Mouse (Mus musculus): ENCODE data around the gene Adat3.
A peak's percentile ranks its signal among the peaks of the same experiment; 100 is the strongest.
"Not testable (repeated sequence)": the region's sequence is repeated elsewhere in the genome, so short reads cannot be mapped to it uniquely, and the experiment has no call there.

Adat3 gene

DNA sequence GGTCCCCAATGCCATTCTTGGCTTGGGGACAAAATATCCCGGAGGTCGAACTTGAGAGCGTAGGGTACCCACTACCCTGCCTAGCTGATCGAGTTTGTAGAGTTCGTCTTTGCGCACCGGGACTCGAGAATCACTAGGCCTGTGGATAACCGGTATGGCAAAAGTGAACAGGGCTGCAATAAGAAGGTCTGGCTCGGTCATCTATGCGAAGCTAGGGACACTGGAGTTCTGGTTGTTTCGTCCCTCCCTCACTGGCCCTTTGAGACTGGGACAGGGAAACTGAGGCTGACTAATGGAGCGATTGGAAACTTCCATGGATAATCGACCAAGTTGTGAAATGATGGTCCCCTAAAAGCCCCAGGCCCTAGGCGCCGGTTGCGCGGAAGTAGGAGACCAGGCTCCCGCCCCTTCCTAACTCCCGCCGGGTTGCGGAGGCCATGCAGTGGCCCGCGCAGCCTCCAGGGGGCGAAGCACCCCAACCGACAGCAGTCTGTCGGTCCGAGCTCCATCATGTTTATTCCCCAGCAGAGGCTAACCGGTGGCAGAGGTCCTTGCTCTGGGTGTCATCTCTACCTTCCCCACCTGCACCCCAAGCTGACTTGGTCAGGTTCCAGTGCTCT, 24.4 kb upstream of the Adat3 start:
- DNase-seq (ENCODE audit: low spot score), result peak; percentile 79

DNA sequence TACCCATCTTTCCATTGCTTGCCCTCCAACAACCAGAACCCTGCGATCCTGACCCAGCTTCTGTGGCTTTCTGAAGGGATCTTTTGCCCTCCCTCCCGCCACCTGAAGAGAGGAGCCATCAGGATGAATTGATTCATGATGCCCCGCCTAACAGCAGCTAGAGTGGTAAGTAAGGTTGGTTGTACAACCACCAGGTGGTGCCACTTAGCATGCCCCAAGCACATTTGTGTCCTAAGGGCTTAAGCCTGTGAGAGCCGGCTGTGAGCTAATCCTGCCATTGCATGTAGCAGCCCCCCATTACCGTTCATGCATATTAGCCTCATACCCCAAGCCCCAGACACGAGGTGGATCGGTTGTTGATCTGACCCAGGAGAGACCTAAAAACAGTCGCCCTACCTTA, 23.8 kb upstream of the Adat3 start:
- DNase-seq (ENCODE audit: low spot score), result peak; percentile 51

DNA sequence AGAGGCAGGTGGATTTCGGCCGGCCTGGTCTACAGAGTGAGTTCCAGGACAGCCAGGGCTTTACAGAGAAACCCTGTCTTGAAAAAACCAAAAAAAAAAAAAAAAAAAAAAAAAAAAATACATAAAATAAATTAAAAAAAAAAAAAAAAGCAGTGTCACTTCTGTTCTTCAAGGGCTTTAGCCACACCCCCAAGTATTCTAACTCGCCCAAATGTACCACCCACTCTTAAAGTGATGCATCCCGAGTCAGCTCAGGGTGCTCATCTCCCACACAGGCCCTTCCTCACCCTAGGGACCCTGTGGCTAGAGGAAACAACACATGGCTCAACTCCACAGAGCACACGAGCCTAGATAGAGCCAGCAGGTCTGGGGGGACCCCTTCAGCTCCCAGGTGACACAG, 19.6 kb upstream of the Adat3 start:
- DNase-seq (ENCODE audit: low spot score), result no peak

DNA sequence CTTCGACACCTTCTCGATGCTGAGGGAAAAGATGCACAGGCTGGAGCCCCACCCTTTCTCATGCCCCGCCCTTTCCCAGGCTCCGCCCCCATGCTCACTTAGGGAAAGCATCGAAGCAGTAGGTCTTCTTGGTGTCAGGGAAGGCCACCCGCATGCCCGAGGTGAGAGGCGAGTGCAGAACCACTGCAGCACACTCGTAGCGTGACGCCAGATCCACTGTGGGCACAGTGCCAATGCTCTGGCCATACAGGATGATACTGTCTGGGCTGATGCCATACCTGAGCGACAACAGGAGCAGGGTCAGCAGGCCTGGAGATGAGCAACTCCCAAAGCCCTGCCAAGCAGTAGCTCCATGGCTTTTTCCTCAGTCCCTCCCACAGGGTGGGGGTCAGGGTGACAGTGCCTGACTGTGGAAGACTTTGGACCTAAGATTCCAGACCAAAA, 18.6 kb upstream of the Adat3 start:
- no peak for DNase-seq (ENCODE audit: low spot score)

DNA sequence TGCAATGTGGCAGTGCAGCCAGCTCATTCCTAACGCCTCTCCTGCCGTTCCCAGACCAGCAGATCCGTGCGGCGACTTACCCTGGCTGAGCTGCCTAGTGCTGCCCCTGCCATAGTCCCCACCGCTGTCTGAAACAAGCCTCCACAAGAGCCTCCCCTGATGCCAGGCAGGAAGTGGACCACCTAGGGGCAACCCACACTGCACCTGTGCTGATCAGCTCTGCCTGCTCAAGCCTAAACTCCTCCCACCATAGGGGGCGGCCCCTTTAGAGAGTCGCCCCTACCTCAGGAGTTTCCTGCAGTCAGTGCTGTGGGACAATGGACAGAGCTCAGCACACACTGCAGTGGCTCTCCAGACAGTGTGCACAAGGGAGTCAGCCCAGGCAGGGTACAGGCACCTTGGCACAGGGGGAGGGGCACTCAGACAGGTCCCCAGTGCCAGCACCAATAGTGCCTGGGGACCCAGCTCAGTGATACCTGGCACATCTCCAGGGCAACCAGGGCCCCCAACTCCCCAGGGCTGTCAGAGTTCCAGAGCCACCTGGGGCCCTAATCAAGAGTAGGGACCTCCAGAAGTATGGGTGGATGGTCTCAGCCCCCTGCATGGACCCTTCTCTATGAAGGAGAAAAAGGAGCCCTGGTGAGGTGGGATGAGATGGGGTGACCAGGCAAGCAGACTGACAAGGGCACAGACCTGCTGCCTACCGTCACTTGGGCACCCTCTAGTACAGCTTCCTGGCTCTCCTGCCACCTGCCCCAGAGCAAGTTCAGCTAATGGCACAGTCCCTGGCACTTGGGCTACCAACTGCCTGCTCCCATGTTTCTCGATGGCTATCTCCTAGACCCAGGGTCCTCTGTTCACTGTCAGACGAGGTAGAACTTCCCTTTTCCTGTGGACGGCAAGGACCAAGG, 17.8 kb upstream of the Adat3 start:
- no peak for DNase-seq (ENCODE audit: low spot score)

DNA sequence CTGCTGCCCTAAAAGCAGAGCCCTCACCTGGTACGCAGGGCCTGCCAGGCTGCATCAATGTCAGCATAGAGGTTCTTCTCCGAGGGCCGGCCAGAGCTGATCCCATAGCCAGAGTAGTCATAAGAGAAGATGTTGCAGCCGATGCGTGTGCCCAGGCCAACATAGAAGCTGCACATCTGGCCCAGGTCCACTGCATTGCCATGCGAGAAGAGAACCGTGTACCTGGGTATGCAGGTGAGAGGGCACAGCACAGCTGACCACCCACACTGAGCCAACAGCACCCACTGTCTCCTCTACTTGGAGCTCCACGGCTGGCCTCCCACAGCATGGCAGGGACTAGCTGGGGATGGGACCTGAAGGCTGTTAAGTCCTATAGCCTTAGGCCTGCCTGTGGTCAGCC, 17.1 kb upstream of the Adat3 start:
- no peak for DNase-seq (ENCODE audit: low spot score)

DNA sequence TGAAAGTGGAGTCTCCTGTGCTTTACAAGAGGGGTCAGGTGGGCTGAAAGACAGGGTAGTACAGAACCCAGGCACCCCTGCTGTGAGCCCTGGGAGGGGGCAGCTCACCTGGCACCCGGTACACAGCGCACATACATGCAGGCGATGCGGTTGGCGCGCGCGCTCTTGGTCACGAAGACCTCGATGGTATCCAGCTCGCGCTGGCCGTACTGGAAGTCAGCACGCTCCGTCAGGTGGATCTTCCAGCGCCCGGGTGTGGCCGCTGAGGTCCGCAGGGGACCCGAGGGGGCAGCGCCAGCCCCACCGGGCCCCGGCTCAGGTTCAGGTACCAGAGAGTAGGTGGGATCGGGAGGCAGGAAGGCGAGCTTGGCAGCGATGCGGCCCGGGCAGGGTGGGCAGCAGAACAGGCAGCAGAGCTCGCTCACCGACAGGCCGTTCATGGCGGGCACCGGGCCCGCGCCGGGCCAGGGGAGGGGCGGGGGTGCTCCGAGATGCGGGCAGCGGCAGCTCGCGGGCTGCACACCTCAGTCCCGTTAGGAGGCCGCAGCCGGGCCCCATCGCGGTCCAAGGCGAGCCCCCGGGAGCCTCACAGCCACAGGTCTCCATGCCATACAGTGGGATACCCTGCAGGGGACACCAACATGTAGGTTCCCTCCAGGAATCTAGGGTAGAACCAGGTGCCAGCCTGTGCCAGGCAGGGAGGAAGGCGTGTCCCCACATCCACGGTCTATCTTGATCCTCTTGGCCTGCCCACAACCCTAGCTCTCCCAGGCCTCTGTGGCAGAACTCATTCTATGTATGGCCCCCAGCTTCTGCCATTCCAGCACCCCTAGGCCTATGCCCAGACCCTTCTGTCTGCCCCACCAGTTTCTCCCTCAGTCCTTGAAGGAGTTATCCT, 16.0 kb upstream of the Adat3 start:
- no peak for DNase-seq (ENCODE audit: low spot score)

DNA sequence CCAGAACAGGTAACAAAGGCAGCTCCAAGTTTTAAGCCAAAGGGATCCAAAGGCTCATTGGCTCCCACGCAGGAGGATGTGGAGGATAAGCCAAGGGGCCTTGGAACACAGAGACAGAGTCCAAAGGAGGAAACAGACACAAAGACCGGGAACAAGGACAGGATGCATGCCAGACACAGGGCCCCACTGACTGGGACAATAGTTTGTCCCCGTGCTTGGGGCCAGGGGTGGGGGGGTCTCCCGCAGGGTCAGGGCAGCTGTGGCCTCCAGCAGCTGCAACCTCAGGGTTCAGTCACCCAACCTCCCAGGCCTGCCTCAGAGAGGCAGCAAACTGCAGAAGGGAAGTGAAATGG, 15.4 kb upstream of the Adat3 start:
- DNase-seq (ENCODE audit: low spot score), result no peak

DNA sequence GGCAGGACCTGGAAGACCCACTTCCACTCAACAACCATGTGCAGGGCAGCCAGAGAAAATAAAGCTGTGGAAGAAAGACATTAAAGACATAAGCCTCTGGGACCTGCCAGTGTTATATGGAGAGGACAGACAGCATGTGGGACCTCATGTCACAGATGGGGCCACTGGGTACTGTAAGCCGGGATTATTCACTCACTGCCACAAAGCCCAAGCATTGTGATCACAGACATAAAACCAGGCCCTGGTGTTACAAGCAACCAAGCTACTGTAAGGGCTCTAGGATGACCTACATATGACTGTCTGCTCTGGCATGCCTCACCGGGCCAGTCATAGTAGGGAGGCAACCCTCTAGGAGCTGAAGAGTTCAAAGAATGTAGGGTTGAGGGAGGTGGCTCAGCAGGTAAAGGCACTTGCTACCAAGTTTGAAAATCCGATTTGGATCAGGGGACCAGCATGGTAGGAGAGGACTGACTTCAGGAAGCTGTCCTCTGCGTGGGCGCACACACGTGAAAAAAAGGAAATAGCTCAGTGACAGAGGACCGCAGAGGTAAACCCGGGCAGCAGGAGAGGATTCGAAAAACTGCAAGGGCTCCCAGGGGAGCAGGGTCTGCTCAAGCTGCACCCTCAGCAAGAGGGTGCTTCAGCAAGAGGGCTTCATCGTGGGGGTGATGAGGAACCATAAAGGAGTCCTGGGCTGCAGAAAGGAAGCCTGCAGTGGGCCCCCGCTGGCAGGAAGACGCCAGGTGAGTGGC, 13.4 kb upstream of the Adat3 start:
- no peak for DNase-seq (ENCODE audit: low spot score)

DNA sequence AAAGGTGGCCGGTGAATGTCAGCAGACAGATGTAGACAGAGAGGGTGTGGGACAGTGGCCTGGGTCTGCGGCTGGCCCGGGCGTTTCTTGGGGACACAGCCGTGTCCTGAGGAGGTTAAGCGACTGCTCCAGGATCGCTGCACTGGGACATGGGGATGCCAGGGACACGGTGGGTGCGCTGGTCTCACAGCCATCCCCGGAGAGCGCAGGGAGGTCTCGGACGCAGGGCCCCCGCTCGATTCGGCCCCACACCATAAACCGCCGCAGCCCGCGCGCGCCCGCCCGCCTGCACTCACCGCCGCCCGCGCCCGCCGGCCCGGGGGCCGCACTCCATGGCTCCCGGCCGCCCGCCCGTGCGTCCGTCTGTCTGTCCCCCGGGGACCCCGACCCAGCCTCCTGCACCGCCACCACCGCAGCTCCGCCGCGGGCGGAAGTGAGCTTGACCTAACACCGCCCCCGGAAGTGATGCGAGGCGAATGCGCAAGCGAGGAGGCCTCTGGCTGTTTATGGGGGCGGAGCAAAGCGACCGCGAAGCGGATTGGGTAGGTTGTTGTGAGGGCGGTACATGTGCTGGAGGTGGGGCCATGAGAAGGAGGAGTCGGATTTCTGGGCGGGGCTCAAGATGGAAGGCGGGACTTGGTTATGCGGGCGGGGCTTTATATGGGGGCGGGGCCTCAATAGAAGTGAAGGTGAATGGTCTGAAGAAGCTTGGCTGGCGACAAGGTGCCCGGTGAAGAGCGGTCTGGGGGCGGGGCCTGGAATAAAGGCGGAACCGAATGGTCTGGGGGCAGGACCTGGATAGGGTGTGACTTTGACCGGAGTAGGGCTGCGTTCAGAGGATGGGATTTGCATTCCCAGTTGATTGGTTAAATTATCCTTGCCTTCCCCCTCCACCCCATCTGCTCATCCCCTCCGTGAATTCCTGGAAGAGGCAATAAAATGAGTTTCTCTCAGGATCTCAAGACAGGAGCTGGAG, 12.5 kb upstream of the Adat3 start, which contains the start of gene Abhd17a:
Gene Abhd17a (minus strand): TSS at position 463 of the 976 bp plus-strand sequence.
- peak; percentile 89 for DNase-seq (ENCODE audit: low spot score)

DNA sequence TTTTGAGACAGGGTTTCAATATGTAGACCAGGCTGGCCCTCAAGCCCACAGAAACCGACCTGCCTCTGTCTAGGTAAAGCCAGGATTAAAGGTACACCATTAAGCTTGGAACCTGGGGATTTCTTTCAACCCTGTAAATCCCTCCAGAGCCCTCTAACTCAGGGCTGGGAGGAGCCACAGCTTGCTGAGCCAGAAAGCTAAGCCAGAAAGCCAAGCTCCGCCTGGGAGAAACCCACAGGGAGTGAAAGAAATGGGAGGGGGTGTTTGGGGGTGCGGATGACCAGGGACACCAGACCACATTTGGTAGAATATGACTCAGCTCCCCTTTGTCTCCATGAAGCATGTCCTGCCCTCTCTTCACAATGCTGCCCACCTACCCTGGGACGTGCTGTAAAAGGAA, 6.4 kb upstream of the Adat3 start:
- no peak for DNase-seq (ENCODE audit: low spot score)

DNA sequence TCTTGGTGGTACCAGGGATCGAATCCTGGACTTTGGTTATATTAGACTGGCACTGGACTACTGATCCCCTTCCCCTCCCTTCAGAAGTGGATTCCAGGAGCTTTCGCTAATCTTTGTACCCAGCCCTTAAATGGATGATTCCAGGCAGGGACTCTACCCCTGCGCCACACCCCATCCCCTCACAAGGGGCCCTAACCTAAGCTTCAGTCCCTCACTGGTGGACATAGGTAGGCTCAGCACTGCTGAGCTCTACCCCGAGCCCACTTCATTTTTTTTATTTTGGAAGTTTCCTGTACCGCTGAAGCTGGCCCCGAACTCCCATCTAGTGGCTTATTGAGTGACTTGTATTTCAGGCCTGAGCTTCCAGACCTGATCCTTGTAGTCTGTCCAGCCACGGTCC, 684 bp downstream of the Adat3 start:
- DNase-seq (ENCODE audit: low spot score), result no peak

DNA sequence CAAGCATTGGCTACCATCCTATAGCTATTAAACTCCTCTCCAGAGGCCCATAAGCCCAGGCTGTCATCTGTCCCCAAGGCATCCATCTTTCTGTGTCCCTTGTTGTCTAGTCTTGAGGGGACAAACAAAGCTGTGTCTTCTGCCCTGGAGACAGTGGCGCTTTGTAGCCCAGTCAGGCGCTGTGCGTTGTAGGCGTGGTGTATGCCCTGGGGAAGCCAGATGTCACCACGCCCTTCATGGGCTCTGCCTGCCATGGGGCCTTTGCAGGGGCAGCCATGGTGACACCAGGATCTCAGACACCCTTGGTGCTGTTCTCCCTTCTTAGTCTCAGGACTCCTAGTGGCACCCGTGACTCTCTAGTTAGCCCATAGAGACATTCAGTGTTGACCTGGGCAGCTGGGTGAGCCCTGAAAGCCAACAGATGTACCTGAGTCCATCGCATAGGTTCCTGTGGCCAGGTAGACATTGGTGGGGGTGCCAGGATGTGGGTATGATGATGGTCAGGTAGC, 1.4 kb downstream of the Adat3 start:
- no peak for DNase-seq (ENCODE audit: low spot score)

DNA sequence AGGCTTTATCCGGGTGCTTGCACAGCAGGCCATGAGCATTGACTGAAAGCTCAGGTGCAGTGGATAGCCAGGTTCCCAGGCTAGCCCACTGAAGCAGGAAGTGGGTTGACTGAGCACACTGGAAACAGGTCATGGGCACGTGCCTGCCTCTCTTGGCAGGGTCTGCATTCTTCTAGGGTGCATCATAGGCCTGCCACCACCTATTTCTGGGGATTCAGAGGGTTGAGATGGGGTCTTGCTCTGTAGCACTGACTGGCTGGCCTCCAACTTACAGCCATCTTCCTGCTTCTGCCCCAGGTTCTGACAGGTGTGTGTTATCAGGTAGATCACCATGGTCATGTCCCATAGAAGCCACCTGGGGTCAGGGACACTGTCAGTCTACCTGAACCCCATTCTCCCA, 2.3 kb downstream of the Adat3 start:
- no peak for DNase-seq (ENCODE audit: low spot score)

DNA sequence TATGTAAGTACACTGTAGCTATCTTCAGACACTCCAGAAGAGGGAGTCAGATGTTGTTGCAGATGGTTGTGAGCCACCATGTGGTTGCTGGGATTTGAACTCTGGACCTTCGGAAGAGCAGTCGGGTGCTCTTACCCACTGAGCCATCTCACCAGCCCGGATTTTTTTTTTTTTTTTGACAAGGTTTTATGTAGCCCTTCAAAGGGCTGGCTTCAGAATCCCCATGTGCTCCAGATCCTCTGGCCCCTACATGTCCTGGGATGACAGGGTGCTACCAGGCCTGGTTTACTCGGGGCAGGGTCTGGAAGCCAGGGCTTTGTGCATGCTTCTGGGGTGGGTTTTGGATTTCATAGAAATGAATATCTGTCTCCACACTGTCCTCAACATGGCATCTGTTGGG, 3.0 kb downstream of the Adat3 start, which contains the start of gene Gm49322:
Gene Gm49322 (plus strand): TSS at position 301 of the 400 bp plus-strand sequence.
- not testable (repeated sequence) for DNase-seq (ENCODE audit: low spot score)

DNA sequence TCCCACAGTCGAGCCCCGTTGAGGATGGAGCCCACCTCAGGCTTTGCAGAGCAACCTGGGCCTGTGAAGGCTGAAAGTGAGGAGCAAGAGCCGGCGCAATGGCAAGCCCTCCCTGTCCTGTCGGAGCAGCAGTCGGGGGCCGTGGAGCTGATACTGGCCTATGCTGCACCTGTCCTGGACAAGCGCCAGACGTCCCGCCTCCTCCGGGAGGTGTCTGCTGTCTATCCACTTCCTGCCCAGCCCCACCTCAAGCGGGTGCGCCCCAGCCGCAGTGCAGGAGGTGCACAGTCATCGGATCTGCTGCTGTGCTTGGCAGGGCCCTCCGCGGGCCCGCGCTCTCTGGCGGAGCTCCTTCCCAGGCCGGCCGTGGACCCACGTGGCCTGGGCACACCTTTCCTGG, 3.6 kb downstream of the Adat3 start:
- no peak for DNase-seq (ENCODE audit: low spot score)

DNA sequence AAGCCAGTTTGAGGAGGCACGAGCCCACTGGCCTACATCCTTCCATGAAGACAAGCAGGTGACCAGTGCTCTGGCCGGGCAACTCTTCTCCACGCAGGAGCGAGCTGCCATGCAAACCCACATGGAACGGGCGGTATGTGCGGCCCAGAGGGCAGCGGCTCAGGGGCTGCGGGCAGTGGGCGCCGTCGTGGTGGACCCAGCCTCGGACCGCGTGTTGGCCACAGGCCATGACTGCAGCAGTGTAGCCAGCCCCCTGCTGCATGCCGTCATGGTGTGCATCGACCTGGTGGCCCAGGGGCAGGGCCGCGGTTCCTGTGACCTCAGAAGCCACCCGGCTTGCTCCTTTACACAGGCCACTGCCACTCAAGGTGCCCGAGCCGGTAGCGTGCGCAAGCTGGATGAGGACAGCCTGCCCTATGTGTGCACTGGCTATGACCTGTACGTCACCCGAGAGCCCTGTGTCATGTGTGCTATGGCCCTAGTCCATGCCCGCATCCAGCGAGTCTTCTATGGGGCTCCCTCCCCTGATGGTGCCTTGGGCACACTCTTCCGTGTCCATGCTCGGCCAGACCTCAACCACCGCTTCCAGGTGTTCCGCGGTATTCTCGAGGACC, 4.2 kb downstream of the Adat3 start:
- no peak for DNase-seq (ENCODE audit: low spot score)

DNA sequence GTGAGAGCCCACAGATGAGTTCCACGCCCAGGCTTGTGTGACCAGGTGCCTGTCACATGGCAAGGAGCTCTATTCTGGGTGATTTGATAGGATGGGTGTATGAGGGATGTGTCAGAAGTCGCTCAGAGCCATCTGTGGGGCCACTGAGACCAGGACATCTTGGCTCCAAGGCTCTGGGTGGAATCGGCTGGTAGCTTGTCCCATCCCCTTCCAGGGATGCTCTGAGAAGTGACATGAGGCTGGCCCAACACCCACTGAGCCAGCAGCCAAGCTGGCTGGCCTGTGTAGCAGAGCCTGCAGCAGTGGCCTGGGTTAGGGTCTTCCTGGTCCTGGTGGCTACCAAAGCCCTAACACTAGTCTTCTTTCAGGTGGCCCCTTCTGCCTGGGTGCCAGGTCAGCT, 5.8 kb downstream of the Adat3 start:
- no peak for DNase-seq (ENCODE audit: low spot score)

DNA sequence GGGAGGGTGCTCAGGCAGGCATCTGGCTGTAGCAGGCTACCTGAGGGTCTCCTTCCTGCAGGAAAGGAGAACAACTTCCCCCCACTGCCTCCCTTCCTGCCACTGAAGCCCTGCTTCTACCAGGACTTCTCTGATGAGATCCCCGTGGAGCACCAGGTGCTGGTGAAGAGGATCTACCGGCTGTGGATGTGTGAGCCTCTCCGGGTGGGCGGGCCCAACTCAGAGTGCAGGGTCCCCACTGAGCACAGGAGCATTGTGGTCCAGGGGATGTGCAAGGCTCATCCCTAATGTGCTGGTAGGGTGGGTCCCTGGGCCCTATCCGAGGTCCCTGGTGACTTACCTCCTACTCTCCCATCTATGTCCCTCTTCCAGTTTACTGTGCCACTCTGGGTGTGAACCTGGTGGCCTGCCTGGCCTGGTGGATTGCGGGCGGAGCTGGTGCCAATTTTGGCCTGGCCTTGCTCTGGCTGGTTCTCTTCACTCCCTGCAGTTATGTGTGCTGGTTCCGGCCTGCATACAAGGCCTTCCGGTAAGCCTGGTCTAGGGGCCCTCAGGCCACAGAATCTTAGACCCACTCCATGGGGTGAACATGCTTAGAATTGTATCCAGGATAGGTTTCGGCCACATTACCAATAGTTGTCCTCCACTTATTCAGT, 6.7 kb downstream of the Adat3 start:
- DNase-seq (ENCODE audit: low spot score), result no peak
